Mouse (Mus musculus): Measurements from ENCODE around the gene Rab20.
"Not testable (repeated sequence)": the region's sequence is repeated elsewhere in the genome, so short reads cannot be mapped to it uniquely, and the experiment has no call there.

The Rab20 gene

GRCm38 (mm10) chr8:11477811-11478761 lies at the start of gene Rab20:
Rab20 (minus strand) TSS chr8:11478710.
- DNase-seq, result no peak

DNA sequence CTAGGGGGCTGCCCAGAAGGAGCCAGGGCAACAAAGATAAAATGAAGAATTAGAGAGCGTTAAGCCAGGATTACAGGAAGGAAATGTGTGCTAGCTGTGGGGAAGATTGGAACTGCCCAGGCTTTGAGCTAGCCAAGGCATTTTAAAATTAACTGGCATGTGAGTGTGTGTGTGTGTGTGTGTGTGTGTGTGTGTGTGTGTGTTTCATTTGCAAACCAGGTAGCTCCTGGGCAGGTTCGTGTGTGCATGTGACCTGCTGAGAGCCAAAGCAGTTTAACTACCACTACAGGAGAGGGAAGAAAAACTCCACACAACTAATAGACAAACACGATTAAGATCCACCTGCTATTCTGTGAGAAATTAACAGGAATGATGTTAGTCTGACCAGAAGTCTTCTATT lies 44.8 kb upstream of the Rab20 start:
- no peak for DNase-seq

DNA sequence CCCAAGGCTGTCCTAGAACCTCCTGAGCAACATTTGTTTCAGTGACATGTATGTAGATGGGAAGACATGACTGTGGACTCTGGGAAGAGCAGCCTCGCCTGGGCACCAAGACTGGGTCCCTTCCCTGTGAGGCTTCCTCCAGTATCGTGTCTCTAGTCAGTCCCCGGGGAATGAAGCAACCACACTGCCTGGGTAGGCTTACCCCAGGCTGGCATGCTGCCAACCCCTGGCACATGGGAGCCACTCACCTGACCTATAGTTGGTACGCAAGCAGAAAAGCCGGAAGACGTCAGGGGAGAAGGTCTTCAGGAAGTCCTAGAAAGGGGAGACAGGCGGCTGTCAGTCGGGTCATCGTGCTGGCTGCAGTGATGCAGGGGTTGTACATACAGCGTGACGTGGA lies 40.2 kb upstream of the Rab20 start:
- DNase-seq, result no peak

DNA sequence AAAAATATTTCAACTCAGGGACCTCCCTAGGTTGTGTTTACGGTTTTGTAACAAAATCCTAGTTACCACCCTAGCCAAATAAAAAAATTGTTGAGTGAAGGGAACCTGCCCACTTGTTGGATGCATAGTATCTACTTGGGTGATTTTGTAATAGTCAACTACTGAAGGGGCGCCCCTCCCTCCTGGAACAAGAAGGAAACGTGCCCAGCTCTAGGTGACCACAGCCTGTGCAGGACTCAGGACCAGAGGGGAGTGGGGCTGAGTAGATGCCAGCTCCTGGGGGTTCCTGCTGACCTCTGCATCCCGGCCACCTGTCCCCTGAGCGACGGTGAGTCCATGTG lies 39.5 kb upstream of the Rab20 start:
- no peak for DNase-seq

GRCm38 (mm10) chr8:11517366-11518055 lies 39.0 kb upstream of the Rab20 start:
- DNase-seq, result no peak

- DNase-seq, result no peak
Measured at GRCm38 (mm10) chr8:11516292-11516691, 37.8 kb upstream of the Rab20 start.

DNA sequence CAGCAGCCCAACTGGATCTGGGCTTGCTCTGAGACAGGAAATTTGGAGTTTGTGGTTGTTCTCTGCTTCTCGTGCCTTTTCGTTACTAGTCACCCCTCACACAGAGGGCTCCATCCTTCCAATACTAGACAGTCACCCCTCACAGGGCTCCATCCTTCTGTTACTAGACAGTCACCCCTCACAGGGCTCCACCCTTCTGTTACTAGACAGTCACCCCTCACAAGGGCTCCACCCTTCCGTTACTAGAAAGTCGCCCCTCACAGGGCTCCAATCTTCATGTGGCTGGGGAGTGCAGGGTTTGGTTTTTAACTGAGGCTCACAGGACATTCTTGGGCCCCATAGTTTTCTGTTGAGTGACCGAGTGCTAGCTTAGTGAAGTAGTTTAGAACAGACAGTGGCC lies 34.7 kb upstream of the Rab20 start:
- DNase-seq, result no peak

- no peak for DNase-seq
Measured at GRCm38 (mm10) chr8:11512711-11513110, 34.2 kb upstream of the Rab20 start.

DNA sequence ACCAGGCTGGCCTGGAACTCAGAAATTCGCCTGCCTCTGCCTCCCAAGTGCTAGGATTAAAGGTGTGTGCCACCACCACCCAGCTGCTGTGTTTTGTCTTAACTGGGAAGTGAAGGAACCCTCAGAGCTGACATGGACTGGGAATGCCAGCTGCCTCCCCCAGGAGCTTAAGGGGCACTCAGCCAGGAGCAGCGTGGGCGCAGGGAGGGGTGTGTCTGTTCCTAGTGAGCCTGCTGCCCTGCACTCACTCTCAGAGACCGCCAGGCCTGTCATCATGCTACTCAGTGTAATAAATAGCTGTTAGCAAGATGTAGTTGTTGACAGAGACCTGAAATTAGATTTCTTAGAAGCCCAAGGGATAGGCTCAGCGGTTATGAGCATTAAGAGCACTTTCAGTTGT lies 32.5 kb upstream of the Rab20 start:
- DNase-seq, result no peak

DNA sequence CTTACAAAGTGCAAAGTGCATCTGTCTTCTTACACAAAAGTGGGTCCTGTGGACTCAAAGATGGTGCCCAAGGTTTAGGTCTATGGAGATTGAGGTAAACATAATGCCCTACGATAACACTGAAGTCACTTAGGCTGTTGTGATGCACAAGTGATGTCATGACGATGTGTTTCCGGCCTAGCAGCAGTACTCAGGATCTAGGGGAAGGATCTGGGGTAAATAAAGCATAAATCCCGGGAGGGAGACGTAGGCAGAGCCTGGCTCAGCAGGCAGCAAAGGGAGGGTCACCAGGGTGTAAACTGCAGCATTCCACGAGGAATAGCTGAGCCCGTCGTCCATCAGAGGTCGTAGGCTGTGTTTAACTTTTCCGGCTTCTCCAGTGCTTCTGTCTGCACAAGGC lies 30.4 kb upstream of the Rab20 start:
- DNase-seq, result no peak

GRCm38 (mm10) chr8:11506802-11507201 lies 28.3 kb upstream of the Rab20 start:
- DNase-seq, result no peak

DNA sequence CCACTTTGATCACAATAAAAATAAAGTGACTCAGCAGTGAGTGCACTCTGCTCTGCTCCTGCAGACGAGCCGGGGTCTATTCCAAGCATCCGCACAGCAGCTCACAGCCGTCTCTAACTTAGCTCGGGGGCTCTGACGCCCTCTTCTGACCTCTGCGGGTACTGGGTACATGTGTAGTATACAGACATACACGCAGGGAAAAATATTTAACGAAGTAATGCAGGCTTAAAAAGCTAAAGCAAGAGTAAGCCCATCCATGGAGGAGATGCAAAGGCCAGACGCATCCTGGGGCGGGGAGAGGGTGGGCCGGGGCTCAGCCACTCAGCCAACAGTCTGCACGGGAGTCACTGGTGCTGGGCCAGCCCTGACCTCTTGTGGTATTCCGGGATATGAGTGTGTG lies 27.6 kb upstream of the Rab20 start:
- DNase-seq, result no peak

DNA sequence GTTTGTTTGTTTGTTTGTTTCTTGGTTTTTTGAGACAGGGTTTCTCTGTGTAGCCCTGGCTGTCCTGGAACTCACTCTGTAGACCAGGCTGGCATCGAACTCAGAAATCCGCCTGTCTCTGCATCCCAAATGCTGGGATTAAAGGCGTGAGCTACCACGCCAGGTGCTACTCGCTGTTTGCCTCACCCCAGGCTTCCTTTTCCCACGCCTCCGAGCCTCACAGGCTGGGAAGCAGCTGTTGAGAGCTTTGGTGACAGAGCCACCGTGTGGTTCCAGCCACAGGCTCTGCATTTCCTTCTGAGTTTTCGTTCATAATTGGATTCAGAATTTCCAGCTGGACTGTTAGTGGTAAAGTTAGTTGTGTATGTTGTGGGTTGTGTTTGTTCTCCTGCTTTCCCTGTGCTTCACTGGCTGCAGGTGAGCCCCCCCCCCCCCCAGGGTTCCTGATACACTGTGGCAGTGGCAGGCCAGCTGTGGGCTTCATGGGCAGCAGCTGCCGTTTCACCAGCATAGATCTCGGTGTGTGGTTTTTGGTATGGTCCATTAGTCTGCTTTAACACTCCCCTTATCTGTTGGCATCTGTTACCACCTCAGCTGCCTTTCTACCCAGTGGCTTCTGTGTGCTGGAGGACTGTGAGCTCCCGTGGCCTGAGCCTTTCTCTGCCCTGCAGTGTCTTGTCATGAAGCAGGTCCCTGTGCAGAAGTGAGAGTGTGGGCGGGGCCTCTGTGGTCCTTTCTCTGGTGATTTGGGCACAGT lies 25.1 kb upstream of the Rab20 start:
- DNase-seq, result no peak

DNA sequence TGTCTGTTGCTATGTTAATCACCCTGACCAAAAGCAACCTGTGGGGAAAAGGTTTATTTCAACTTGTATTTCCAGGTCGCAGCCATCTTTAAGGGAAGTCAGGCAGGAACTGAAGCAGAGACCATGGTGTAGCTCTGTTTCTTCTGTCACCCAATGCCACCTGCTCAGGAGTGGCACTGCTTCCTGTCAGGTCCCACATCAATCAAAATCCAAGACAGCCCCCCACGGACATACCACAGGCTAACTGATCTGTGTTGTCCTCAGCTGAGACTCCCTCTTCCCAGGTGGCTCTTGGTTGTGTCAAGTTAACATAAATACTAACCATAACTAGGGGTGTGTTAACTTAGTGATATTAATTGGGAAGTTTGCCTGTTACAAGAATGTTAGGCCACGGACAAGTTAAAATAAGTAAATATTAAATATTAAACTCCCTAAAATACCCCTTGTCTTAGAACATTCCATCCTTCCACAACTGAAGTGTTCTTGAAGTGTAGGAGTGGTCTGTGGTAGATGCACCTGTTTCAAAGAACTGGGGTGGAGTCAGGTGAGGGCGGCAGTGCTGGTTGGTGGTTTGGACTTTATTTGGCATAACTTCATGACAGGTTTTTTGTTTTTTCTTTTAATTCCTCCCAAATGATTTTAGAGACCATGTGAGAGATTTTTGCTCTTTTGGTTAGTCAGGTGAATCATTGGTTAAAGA lies 20.4 kb upstream of the Rab20 start:
- no peak for DNase-seq

DNA sequence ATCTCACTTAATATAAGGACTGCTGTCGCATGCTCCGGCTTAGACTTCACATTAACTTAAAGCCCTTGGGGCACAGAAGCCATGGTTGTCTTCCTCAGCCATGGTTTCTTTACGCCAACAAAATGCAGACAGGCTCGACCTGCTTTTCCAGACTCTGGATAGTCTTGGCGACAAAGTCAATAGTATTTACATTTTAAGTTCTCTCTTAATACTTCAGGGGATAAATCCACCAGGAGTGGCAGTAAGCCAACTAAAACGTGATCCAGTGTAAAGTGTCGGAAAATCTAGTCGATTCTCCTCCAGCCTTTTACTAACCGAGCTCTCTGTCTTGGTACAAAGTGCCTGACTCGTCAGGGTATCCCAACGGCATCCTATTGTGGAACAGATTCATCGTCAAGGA lies 19.8 kb upstream of the Rab20 start:
- no peak for DNase-seq

GRCm38 (mm10) chr8:11497017-11497990 lies 18.8 kb upstream of the Rab20 start, which contains the start of gene Naxd:
Naxd (plus strand) TSS chr8:11497506.
- DNase-seq, result peak; percentile 87

DNA sequence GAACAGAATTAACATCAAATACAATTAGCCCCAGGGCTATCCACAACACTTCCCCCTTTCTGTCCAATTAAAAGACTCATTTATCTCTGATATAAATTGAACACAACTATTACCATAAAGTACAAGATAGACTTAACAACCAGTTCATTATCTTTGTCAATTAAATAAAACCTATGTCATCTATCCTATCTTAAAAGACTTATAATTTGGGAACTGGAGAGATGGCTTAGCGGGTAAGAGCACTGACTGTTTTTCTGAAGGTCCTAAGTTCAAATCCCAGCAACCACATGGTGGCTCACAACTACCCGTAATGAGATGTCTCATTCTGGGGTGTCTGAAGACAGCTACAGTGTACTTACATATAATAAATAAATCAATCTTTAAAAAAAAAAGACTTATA lies 13.8 kb upstream of the Rab20 start:
- DNase-seq, result not testable (repeated sequence)

GRCm38 (mm10) chr8:11487229-11487628 lies 8.7 kb upstream of the Rab20 start:
- no peak for DNase-seq

DNA sequence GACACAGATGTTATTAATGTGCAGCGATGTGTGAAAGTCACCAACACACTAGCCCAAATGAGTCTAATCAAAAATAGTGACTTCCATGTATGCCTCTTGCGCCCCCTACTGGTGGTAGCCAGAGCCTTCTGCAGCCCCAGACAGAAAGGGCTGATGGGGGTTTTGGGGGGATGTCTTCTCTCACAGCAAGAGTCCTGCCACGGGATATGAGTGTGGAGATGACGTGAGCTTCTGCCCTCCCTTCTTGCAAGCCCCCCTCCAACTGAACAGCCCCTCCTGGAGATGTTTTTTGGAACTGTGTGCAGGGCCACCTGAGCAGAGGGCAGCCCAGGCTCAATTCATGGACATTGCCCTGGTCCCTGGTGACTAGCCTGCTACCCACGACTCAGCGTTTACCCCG lies 7.6 kb upstream of the Rab20 start:
- DNase-seq, result peak; percentile 39

GRCm38 (mm10) chr8:11482537-11482936 lies 4.0 kb upstream of the Rab20 start:
- no peak for DNase-seq

DNA sequence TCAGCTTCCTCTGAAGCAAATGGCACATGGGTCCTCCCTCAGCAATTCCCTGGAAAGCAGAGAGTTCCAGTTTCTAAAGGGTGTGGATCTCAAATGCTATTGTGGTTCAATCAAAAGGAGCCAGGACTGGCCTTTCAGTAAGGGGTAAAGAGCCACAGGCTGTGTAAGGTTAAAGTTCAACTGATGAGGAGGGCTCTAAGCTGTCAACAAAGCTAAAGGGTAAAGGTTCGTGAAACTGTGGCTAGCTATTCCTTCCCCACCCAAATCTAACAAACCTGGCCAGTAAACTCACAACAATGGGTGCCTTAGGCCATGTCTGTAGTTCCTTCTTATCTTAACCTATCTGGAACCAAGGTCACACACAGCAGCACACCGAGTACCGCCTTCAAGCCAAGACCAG lies 3.4 kb upstream of the Rab20 start:
- DNase-seq, result no peak

GRCm38 (mm10) chr8:11479591-11479990 lies 1.1 kb upstream of the Rab20 start:
- no peak for DNase-seq

Measured in cerebellum, adult 11 months (tissue).